Mouse (Mus musculus): ENCODE data around the gene Carmil1. TPM values are rescaled to one million over a fixed set of nuclear protein-coding genes. Genes with fewer than 3 reads are reported as not detected.

The Carmil1 gene
- polyA plus RNA-seq, 1 experiment: 23.3 TPM

DNA sequence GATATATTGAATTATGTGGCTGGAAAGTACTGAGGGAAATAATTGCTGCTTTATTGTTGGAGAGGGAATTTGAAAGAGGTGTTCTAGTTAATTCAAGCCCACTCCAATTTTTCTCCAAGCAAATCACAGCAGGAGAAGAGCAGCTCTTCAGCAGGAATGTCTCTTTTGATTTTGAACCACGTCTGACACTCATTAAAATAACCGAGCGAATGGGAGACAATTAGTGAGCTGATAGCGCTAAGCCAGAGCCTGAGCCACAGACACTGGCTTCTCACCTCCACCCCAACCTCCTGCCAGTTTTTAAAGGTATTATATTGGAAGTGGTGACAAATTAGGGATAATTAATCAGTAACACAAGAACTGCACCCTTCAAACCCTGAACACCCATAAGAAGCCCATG, 217.8 kb downstream of the Carmil1 start:
- TF ChIP-seq CTCF (IDR thresholded peaks at IDR 0.05; ENCODE audit: low read depth, low read length) (no peak), EP300 (IDR thresholded peaks at IDR 0.05; ENCODE audit: insufficient read depth, low read depth, low read length) (no peak), POLR2A (IDR thresholded peaks at IDR 0.05; ENCODE audit: insufficient read depth, low read length) (no peak)
- H3K9me3 ChIP-seq (replicated peaks; ENCODE audit: control insufficient read depth, insufficient read depth, low read length, poor library complexity, severe bottlenecking): no peaks in the 10 kb centered on the region
- H3K27me3 ChIP-seq (ENCODE audit: control insufficient read depth, insufficient read depth, low read length, poor library complexity, severe bottlenecking): no peaks in the 10 kb centered on the region

DNA sequence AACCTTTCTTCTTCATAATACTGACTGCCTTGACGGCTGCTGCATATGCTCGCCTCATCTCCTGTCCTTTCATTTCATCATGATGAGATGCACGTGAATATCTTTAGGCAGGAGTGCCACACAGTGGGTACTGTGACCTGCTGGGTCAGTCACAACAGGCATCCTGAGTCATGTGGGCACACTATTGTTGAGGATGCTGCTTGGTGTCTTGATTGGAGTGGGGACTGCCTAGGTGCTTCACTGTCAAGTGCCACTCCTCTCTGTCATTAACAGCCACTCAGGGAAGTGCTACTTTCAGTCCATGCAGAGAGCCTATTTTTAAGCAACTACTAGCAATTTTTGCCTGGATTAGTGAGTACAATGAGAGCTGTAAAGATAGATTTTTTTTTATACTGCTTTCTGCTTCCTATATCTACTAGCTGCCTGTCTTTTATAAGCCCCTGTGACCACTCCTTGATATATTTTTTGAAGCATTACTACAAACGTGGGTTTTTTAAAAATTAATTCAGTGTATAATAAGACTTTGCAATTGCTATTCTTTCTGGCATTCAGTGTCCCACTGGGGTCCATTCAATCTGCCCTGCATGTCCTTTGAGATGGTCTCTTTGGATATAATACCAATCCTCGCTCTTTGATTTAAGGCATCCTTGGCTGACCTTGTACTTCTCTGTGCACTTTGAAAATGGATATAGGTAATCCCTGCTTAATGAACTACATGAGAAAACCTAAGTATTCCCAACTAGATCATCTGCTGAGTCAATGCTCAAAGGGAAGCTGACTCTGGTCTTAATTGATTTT, 225.3 kb downstream of the Carmil1 start:
- Histone ChIP-seq H3K9me3 (replicated peaks; ENCODE audit: control insufficient read depth, insufficient read depth, low read length, poor library complexity, severe bottlenecking) (no peaks in the 10 kb centered on the region), H3K27ac (ENCODE audit: insufficient read depth, low read length) (no peak overlapping the region), H3K4me1 (ENCODE audit: control insufficient read depth, insufficient read depth, low read length) (no peaks in the 10 kb centered on the region), H3K4me3 (ENCODE audit: low read depth, low read length) (no peak overlapping the region), H3K9ac (ENCODE audit: low read depth, poor library complexity, severe bottlenecking) (no peak overlapping the region), H3K27me3 (ENCODE audit: control insufficient read depth, insufficient read depth, low read length, poor library complexity, severe bottlenecking) (no peaks in the 10 kb centered on the region), H3K36me3 (ENCODE audit: control insufficient read depth, insufficient read depth, low read length, poor library complexity, severe bottlenecking) (no peaks in the 10 kb centered on the region)
- TF ChIP-seq POLR2A (IDR thresholded peaks at IDR 0.05; ENCODE audit: insufficient read depth, low read length) (no peak), CTCF (IDR thresholded peaks at IDR 0.05; ENCODE audit: low read depth, low read length) (no peak), EP300 (IDR thresholded peaks at IDR 0.05; ENCODE audit: insufficient read depth, low read depth, low read length) (no peak)

More for the DNA sequence above, 217.8 kb downstream of the Carmil1 start:
- Histone ChIP-seq H3K27ac (ENCODE audit: insufficient read depth, low read length) (no peak overlapping the region), H3K4me1 (ENCODE audit: control insufficient read depth, insufficient read depth, low read length) (no peaks in the 10 kb centered on the region), H3K9ac (ENCODE audit: low read depth, poor library complexity, severe bottlenecking) (no peak overlapping the region), H3K4me3 (ENCODE audit: low read depth, low read length) (no peak overlapping the region), H3K36me3 (ENCODE audit: control insufficient read depth, insufficient read depth, low read length, poor library complexity, severe bottlenecking) (no peaks in the 10 kb centered on the region; the same call in 1 of the 2 replicates)

DNA sequence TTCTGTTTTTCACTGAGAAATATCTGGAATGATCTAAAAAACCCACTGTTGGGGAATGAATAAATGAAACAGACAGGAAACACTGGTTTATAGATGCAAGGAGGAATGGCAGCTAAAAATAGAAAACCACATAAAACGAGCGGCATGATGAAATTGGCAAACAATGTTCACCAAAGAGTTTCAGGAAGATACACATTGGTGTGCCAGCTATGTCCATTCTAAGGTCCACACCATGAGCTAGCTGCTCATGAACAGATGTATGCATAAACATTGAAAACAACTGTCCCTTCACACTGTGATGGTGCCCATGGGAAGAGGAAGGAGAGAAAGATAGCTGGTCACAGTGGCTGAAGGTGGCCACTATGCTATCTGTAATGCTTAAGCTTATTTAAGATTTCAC, 229.1 kb downstream of the Carmil1 start:
- no peak overlapping the region for H3K4me3 ChIP-seq (ENCODE audit: low read depth, low read length)
- no peak overlapping the region for H3K27ac ChIP-seq (ENCODE audit: insufficient read depth, low read length)
- H3K27me3 ChIP-seq (ENCODE audit: control insufficient read depth, insufficient read depth, low read length, poor library complexity, severe bottlenecking): no peaks in the 10 kb centered on the region
- H3K4me1 ChIP-seq (ENCODE audit: control insufficient read depth, insufficient read depth, low read length): no peaks in the 10 kb centered on the region
- no peaks in the 10 kb centered on the region for H3K36me3 ChIP-seq (ENCODE audit: control insufficient read depth, insufficient read depth, low read length, poor library complexity, severe bottlenecking)
- no peaks in the 10 kb centered on the region for H3K9me3 ChIP-seq (replicated peaks; ENCODE audit: control insufficient read depth, insufficient read depth, low read length, poor library complexity, severe bottlenecking)
- TF ChIP-seq POLR2A (IDR thresholded peaks at IDR 0.05; ENCODE audit: insufficient read depth, low read length) (no peak), EP300 (IDR thresholded peaks at IDR 0.05; ENCODE audit: insufficient read depth, low read depth, low read length) (no peak), CTCF (IDR thresholded peaks at IDR 0.05; ENCODE audit: low read depth, low read length) (no peak)
- H3K9ac ChIP-seq (ENCODE audit: low read depth, poor library complexity, severe bottlenecking): no peak overlapping the region

DNA sequence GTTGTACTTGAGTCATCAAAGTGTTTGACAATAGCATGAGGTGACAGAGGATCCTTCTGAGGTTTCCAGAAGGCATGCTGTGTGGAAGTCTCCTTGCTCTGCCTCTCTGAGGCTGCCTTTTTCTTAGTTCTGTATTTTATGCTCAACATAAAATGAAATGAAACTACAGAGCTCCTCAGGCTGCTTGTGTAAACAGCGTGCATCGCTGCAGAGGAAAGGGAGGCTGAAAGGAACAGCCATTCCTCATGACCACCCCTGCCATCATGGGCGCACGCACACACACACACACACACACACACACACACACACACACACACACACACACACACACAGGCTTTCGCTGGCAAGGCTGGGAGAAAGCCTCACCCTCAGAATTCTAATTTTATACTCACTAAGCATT, 230.3 kb downstream of the Carmil1 start:
- Histone ChIP-seq H3K36me3 (ENCODE audit: control insufficient read depth, insufficient read depth, low read length, poor library complexity, severe bottlenecking) (no peaks in the 10 kb centered on the region), H3K27me3 (ENCODE audit: control insufficient read depth, insufficient read depth, low read length, poor library complexity, severe bottlenecking) (no peaks in the 10 kb centered on the region), H3K4me3 (ENCODE audit: low read depth, low read length) (no peak overlapping the region), H3K9ac (ENCODE audit: low read depth, poor library complexity, severe bottlenecking) (no peak overlapping the region), H3K27ac (ENCODE audit: insufficient read depth, low read length) (no peak overlapping the region), H3K4me1 (ENCODE audit: control insufficient read depth, insufficient read depth, low read length) (no peaks in the 10 kb centered on the region), H3K9me3 (replicated peaks; ENCODE audit: control insufficient read depth, insufficient read depth, low read length, poor library complexity, severe bottlenecking) (no peaks in the 10 kb centered on the region)
- TF ChIP-seq CTCF (IDR thresholded peaks at IDR 0.05; ENCODE audit: low read depth, low read length): no peak
- TF ChIP-seq POLR2A (IDR thresholded peaks at IDR 0.05; ENCODE audit: insufficient read depth, low read length): no peak
- TF ChIP-seq EP300 (IDR thresholded peaks at IDR 0.05; ENCODE audit: insufficient read depth, low read depth, low read length): no peak

DNA sequence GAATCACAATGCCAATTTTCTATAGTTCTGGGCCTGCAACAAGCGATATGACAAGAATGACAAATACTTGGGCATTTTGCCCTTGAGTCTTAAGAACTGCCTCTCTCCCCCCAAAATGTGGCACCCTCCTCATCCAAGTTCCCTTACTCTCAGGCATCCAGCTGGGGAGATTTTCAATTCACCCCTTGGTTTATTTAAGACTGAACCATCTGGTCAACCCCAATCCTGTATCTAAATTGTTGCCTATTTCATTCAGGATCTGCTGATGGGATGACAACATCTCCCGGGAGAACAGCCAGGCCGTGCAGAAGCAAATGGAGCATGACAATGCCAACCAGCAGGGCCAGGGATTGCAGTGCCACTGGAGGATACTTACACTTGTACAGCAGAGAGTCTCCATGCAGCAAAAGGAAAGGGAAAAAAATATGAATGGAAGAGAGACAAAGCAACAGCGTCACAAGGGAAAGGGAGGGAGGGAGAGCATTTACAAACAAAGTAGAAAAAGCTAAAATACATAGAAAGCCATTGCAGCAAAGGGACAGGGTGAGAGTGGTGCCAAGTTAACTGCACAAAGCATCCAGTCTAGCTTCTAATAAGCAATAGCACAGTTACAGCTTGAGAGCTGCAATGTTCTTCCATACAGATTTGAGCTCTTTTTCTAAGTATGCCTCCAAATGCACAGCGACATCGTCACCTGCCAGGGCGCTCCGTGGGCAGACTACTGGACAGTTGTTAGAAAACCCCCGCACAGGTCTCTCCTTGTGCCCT, 231.1 kb downstream of the Carmil1 start:
- no peak overlapping the region for H3K9ac ChIP-seq (ENCODE audit: low read depth, poor library complexity, severe bottlenecking)
- no peak overlapping the region for H3K27ac ChIP-seq (ENCODE audit: insufficient read depth, low read length)
- H3K4me3 ChIP-seq (ENCODE audit: low read depth, low read length): no peak overlapping the region
- TF ChIP-seq POLR2A (IDR thresholded peaks at IDR 0.05; ENCODE audit: insufficient read depth, low read length): no peak
- no peak for TF ChIP-seq CTCF (IDR thresholded peaks at IDR 0.05; ENCODE audit: low read depth, low read length)
- TF ChIP-seq EP300 (IDR thresholded peaks at IDR 0.05; ENCODE audit: insufficient read depth, low read depth, low read length): no peak
- H3K9me3 ChIP-seq (replicated peaks; ENCODE audit: control insufficient read depth, insufficient read depth, low read length, poor library complexity, severe bottlenecking): no peaks in the 10 kb centered on the region
- H3K27me3 ChIP-seq (ENCODE audit: control insufficient read depth, insufficient read depth, low read length, poor library complexity, severe bottlenecking): no peaks in the 10 kb centered on the region
- H3K4me1 ChIP-seq (ENCODE audit: control insufficient read depth, insufficient read depth, low read length): no peaks in the 10 kb centered on the region
- no peaks in the 10 kb centered on the region for H3K36me3 ChIP-seq (ENCODE audit: control insufficient read depth, insufficient read depth, low read length, poor library complexity, severe bottlenecking)

DNA sequence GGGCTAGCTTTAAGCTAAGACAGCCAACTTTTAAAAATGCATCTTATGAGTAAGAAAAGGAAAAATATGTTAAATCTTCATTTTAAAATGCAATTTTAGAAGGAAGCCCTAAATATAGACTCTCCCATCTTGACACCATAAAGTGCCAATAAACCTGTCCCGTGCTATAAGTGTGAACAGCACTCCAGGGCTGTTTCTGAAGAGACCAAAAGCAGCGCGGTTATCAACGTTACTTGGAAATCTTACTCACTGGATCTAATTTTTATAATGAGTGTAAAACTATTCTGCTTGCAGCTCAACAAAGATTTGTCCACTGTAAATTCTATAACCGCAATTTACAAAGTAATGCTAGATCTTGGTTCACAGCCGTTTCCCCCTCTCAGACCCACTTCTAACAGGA, 232.0 kb downstream of the Carmil1 start:
- H3K27ac ChIP-seq (ENCODE audit: insufficient read depth, low read length): no peak overlapping the region
- TF ChIP-seq POLR2A (IDR thresholded peaks at IDR 0.05; ENCODE audit: insufficient read depth, low read length) (no peak), EP300 (IDR thresholded peaks at IDR 0.05; ENCODE audit: insufficient read depth, low read depth, low read length) (no peak), CTCF (IDR thresholded peaks at IDR 0.05; ENCODE audit: low read depth, low read length) (no peak)

More for the DNA sequence above, 232.0 kb downstream of the Carmil1 start:
- H3K4me3 ChIP-seq (ENCODE audit: low read depth, low read length): no peak overlapping the region
- no peaks in the 10 kb centered on the region for H3K4me1 ChIP-seq (ENCODE audit: control insufficient read depth, insufficient read depth, low read length)
- no peaks in the 10 kb centered on the region for H3K27me3 ChIP-seq (ENCODE audit: control insufficient read depth, insufficient read depth, low read length, poor library complexity, severe bottlenecking)
- H3K9me3 ChIP-seq (replicated peaks; ENCODE audit: control insufficient read depth, insufficient read depth, low read length, poor library complexity, severe bottlenecking): no peaks in the 10 kb centered on the region
- H3K36me3 ChIP-seq (ENCODE audit: control insufficient read depth, insufficient read depth, low read length, poor library complexity, severe bottlenecking): no peaks in the 10 kb centered on the region
- no peak overlapping the region for H3K9ac ChIP-seq (ENCODE audit: low read depth, poor library complexity, severe bottlenecking)

Data from ES-Bruce4 (cell line).